Mouse (Mus musculus) cerebellum, postnatal 14 days (tissue): ENCODE results near the gene Grip2.
A peak's percentile ranks its signal among the peaks of the same experiment; 100 is the strongest.

Experiments
- DNase-seq, 2 experiments: peaks; one replicate each; pipeline ENCODE4 v3.0.0; 2021; ENCODE audit warnings: mixed read lengths in 2 of 2

Grip2 gene

GRCm38 (mm10) chr6:91827016-91827570 lies at the start of gene Grip2:
Gene Grip2 (minus strand): TSS chr6:91827250.
- DNase-seq: no peak

DNA sequence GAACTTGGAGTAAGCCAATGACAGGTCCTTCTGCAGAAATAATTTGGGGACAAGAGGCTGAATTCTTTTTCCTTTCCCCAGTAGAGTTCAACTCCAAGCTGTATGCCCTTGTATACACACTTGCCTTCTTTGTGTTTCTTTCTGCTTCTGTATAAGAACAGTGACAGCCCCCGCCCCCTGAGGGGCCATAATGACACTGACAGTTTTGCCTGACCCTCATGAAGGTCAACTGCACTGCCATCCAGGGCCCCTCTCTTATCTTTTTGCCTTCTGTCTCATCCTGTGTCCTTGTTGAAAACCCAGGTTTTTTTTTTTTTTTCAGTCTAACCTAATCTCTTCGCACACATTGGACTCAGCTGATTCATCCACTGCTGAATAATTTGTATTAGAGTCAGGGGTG lies 45.7 kb upstream of the Grip2 start:
- DNase-seq: no peak

DNA sequence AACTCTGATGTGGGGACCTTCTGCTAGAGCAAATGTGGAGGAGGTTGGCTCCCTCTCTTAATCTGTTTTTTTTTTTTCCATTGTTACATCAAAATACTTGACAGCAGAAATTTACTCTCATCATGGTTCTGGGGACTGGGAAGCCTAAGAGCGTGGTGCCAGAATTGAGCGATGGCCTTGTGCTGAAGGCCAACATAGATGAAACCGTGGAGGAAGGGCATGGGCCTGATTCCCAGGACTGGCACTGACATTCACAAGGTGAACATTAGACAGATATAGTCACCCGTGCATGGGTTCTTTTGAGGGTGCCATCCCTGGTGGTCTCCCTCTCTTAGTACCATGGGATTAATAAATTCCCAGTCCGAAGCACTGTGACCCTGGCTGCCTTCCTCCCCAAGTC lies 41.0 kb upstream of the Grip2 start:
- no peak for DNase-seq

- no peak for DNase-seq
Measured at GRCm38 (mm10) chr6:91865601-91866000, 38.6 kb upstream of the Grip2 start.

DNA sequence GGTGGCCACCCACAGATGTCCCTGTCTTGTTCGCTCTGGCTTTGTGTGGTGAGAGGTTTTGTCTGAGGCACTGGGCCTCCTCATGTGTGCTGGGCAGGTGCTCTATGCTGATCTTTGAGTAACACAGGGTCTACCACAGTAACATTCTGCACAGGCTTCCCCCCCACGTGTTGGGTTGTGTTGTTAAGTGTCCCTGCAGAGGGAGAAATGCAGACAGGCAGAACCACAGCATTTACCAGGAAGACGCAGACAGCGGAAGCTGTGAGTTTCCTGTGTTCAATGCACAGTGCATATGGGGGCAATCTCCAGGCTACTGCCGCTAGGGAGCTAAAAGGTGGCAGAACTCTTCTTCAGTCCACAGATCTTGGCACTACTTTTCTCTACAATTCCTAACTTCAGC lies 37.5 kb upstream of the Grip2 start:
- no peak for DNase-seq

- DNase-seq: peak; percentile 57 to 59
Measured at GRCm38 (mm10) chr6:91862848-91863247, 35.8 kb upstream of the Grip2 start.

- DNase-seq: no peak
Measured at GRCm38 (mm10) chr6:91858339-91858738, 31.3 kb upstream of the Grip2 start.

DNA sequence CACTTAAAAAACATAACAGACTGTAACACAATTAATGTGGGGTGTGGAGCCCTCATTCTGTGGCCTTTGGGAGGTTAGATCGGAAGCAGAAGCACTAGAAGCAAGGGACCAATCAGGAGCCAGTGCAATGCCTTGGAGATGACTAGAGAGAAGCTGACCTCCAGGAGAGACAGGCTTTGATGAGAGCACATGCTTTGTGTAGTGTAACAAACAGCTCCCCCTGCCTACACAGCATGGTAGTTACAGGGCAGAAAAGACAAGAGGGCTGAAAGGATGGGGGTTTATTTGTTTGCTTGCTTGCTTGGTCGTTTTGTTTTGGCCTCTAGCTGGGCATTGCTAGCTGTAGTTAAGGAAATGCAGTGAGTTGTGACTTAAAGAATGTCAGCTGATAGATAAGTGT lies 25.5 kb upstream of the Grip2 start:
- DNase-seq: peak; percentile 70 to 78

GRCm38 (mm10) chr6:91843628-91844153 lies 16.6 kb upstream of the Grip2 start:
- DNase-seq: peak; percentile 25 to 33

GRCm38 (mm10) chr6:91842897-91843627 lies 16.0 kb upstream of the Grip2 start:
- DNase-seq: peak; percentile 32 to 46

GRCm38 (mm10) chr6:91839010-91839871 lies 12.2 kb upstream of the Grip2 start:
- DNase-seq: peak; percentile 73 to 83

GRCm38 (mm10) chr6:91832863-91833440 lies 5.9 kb upstream of the Grip2 start:
- DNase-seq: no peak

GRCm38 (mm10) chr6:91827926-91828325 lies 876 bp upstream of the Grip2 start:
- no peak for DNase-seq

DNA sequence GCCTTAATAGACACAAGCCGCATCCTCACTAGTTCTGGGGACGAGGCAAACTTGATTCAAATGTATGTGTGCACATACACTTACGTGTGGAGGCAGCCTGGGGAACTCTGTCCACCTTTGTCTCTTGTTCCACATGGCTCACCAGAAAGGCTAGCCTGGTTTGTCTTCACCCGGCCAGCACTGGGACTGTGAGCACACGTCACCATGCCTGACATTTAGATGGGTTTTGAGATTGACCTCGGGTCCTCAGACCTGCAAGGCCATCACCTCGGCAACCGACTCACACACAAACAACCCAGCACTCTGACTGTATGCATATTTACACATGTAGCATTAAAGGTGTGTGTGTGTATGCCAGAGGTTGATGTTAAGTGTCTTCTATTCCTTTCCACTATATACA lies 8.8 kb downstream of the Grip2 start:
- no peak for DNase-seq

DNA sequence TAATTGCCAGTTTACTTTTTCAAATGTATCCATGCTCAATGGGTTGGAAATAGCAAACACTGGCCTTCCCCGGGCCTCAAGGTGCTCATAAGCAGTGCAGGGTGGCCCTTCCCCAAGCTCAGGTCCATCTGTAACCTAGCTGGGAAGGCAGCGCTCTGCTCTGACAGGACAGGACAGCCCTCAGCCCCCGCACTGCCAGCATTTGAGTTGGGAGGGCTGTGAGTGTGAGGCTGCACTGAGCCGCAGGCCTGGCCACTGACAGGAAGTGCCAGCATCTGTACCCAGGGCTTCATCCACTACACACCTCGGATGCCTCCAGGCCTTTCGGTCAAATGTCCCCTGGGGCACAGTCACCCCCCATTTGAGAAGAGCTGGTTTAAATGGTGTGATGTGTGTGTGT lies 11.1 kb downstream of the Grip2 start:
- no peak for DNase-seq

DNA sequence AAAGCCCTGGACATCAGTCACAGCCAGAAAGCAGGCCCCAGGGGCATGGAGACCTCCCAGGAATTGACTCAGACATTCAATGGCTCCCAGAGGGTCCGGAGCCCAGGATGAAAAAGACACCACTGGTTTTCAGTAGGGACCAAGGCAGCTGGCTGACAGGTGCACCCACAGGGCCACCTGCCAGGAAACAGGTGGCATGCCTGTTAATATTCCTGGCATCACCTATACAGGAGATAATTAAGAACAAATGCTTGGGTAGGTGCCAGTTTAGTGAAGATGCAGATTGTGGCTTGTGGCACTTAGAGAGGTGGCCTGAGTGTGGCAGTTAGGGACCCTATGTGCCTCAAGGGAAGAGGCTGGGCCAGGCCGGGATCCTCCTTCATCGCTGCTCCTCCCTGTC lies 13.4 kb downstream of the Grip2 start:
- DNase-seq: peak; percentile 73 to 74

- DNase-seq: no peak
Measured at GRCm38 (mm10) chr6:91810007-91810406, 17.0 kb downstream of the Grip2 start.

DNA sequence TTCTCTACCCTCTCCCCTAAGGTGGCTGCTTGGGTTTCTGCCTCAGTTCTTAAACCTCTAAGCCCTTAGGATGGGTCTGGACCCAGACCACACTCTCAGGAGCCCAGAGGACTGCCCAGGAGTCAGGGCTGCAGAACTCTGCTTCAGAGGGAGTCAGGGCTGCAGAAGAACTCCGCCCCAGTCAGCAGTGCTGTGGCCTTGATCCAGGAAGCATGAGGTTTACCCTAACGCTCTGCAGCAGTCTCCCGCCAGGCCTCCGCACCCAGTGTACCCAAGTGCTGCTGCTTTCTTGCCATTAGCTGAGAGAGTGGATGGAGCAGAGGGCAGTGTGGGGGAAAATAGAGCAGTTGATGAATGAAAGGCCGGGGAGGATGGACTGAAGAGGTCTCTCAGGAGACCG lies 19.0 kb downstream of the Grip2 start:
- no peak for DNase-seq

- no peak for DNase-seq
Measured at GRCm38 (mm10) chr6:91807169-91807568, 19.9 kb downstream of the Grip2 start.

DNA sequence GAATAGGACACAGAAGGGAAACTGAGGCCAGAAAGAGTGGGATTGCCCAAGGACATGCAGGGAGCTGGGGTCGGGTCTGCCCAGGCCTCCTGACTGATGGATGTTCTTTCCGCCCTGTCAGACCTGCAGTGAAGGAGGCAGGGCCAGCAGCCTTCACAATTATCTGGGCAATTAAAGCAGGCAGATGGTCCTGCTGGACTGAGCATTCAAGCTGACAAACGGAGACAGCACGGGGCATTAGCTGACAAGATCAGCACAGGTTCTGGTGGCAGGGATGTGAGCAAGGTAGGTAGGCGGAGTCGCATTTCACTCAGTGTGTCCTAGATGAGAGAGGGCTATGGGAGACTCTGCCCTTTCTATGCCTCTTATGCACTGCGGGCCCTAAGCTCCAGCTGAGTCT lies 22.9 kb downstream of the Grip2 start:
- DNase-seq: peak; percentile 75 to 80

DNA sequence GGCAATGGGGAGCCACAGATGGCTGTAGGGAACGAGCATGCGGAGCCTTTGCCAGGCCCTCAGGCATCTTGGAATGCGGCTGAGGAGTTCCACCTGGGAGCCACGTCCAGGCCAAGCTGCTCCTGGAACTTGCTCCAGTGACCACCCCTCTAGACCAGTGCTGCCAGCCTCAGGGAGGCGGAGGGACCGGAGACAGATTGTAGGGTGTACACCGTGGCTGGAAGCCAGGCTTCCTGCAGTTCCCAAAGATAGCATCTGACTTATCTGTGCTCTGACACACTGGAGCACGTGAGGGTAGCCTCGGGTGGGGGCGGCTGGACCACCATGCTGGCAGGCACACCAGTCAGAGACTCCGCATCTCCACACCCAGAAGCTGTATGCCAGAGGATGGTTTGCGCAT lies 28.6 kb downstream of the Grip2 start:
- peak; percentile 78 to 92 for DNase-seq

GRCm38 (mm10) chr6:91796736-91797135 lies 30.3 kb downstream of the Grip2 start:
- DNase-seq: no peak

- DNase-seq: no peak
Measured at GRCm38 (mm10) chr6:91796064-91796463, 31.0 kb downstream of the Grip2 start.
